Mouse (Mus musculus): ENCODE measurements around the gene Rgs6.

The Rgs6 gene

GRCm38 (mm10) chr12:82588017-82588416 is at the start of gene Rgs6:
Gene Rgs6, plus strand, starts transcription at chr12:82588292.
- DNase-seq (ENCODE audit: extremely low read depth, insufficient read length, low spot score): no peak

DNA sequence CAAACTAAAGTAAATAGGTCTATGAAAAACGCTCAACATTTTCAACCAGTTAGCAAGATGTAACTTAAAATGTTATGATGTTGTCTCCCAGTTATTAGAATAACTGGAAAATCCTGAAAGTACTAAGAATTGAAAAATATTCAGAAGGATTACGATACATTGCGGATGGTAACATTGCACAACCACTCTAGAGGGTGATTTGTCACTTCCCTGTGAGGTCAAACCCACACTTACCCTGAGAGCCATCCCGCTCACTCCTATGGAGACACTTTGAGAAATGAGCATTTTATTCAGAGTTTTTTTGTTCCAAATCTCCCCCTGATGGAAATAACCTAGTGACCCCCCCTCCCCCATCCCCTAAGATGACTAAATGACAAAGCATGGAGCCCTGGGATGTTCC is 41.0 kb upstream of the Rgs6 start:
- DNase-seq (ENCODE audit: extremely low read depth, insufficient read length, low spot score): no peak

GRCm38 (mm10) chr12:82549228-82549627 is 38.9 kb upstream of the Rgs6 start:
- no peak for DNase-seq (ENCODE audit: extremely low read depth, insufficient read length, low spot score)

DNA sequence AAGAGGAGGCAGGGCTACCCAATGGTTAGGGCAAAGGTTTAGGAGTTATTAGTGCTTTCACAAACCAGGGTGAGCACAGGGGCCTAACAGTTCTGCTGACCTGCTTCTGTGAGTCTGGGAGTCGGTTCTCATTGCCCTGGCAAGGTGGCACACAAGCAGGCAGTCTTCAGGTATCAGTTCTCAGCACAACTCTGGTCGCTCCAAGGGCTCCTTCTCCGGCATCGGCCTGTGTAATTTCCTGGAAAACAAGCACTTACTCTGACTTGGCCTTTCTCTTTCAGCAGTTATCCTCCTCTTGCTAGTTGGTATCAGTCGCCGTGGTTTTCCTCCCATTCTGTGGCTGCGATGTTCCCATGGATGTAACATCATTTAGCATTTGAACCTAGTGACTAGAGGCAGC is 38.0 kb upstream of the Rgs6 start:
- no peak for DNase-seq (ENCODE audit: extremely low read depth, insufficient read length, low spot score)

DNA sequence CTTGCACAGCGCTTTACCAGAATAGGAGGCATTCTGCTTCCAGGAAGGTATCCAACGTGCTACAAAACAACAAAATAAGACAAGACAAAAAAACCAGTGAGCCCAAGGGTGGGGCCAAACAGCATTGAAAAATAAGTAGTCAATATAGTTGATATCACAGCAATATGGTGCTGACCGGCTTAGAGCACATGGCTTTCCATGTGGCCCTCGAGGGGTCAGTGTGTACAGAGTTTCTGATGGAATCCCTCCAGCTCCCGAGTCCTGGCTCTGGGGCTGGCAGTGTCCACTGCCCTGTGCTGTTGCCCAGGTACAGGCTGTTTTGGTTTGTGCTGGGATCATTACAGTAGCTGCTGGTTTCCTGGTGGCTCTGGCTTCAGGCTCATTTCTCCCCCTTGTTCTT is 35.7 kb upstream of the Rgs6 start:
- DNase-seq (ENCODE audit: extremely low read depth, insufficient read length, low spot score): no peak

- no peak for DNase-seq (ENCODE audit: extremely low read depth, insufficient read length, low spot score)
Observed at GRCm38 (mm10) chr12:82562916-82563315, 25.2 kb upstream of the Rgs6 start.

GRCm38 (mm10) chr12:82568370-82568769 is 19.7 kb upstream of the Rgs6 start:
- DNase-seq (ENCODE audit: extremely low read depth, insufficient read length, low spot score): no peak

- no peak for DNase-seq (ENCODE audit: extremely low read depth, insufficient read length, low spot score)
Observed at GRCm38 (mm10) chr12:82572706-82573105, 15.4 kb upstream of the Rgs6 start.

- no peak for DNase-seq (ENCODE audit: extremely low read depth, insufficient read length, low spot score)
Observed at GRCm38 (mm10) chr12:82586592-82586991, 1.5 kb upstream of the Rgs6 start.

DNA sequence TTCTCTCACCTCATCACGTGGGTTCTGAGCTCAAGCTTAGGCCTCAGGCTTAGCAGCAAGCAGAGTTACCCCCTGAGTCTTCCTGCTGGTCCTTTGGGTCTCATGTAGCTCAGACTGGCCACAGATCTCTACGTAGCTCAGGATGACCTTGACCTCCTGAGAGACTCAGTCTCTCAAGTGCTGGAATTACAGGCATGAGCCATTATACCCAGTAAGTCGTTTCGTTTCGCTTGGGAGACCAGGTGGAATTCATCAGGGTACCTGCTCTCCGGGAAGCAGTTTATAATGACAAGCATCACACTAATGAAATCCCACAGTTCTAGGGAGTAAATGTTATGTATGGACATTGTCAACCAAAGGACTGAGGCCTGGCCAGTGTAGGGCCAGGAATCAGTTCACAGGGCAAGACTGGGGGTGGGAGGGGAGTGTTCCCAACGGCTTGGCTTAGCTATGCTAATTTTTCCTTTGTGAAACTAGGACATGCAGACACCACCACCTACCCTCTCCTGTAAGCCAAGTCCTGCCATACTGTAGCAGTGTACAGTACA is 670 bp upstream of the Rgs6 start:
- no peak for DNase-seq (ENCODE audit: extremely low read depth, insufficient read length, low spot score)

DNA sequence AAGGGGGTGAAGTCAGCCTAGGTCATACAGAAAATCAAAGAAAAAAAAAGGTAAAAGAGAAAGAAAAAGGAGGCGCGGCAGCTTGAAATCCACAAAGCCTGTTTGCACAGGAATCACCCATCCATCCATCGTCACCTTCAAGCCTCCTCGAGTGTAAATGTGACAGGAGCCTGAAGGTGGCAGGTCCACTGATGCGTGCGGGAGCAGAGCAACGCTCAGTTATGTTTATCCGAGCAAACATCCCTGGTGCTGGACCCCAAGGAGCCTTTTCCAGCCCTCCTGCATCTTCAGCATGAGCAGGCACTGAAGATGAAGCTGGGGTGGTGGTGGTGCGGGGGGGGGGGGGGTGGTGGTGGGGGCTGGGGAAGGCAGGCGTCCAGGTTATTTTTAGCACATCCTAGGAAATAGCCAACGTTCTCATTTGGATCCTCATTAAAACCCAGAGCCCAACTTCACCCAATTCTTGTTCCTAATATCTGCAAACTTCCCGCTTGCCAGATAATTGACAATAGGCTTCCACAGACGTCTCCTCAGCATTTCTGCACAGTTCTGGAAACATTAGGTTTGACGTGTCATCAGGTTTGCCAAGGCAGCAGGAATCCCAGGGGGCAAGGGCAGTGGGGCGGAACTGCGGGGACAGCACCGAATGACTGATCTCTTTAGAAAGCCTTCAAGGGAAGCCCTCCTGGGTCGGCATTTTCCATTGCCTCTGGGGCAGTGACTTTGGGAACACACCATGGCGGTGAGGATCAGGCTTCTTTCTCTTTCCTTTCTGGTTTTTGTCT is 946 bp downstream of the Rgs6 start:
- DNase-seq (ENCODE audit: extremely low read depth, insufficient read length, low spot score): no peak

GRCm38 (mm10) chr12:82599011-82599410 is 10.9 kb downstream of the Rgs6 start:
- no peak for DNase-seq (ENCODE audit: extremely low read depth, insufficient read length, low spot score)

DNA sequence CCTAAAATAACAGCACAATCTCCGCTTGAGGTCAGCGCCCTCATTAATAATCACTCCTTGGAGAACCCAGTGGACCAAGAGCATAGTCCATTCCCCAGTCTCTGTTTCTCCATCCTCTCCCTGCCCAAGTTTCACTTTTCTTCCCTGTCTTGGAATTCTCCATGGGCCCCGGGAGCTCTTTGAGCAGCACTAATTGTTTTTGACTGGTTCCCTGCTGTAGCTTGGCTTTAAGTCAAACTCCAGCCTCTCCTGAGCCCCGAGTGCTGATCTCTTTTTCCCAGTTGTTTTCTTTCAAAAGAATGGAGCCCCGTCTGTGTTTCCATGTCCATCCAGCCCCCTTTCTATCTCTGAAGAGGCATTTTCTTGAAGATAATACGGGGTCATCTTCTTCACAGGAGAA is 12.3 kb downstream of the Rgs6 start:
- DNase-seq (ENCODE audit: extremely low read depth, insufficient read length, low spot score): no peak

DNA sequence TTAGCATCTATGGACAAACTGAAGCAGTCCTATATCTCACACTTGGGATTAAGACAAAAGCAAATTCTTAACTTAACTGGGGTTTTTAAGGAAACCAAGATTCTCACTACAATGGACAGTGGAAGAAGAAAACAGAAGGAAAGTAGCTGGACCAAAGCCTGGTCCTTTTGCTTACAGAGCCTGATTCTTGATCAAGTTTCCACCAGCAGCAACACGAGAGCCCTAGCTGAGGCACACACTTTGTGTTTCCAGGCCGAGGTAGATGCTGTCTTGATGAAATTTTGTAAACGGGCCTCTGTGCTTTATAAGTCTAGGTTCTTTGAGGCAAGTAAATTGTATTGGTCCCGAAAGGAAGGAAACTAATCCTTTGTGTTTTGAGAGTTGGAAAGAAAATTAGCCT is 14.7 kb downstream of the Rgs6 start:
- DNase-seq (ENCODE audit: extremely low read depth, insufficient read length, low spot score): no peak

DNA sequence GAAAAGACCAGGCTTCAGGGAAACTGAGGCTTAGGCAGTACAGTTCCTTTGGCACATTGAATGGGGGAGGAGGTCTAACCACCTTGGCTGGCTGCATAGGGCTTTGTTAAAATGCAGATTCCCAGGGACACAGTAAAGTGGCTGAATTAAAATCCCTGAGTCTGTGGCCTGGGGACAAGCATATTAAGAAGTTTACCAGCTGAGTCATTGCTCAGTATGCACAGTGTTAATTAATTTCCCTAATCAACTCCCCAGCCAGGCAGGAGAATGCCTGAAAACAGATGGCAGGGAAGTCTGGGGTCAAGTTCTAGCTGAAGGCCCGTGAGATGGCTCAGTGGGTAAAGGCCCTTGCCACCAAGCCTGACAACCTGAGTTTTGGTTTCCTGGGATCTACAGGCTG is 15.2 kb downstream of the Rgs6 start:
- no peak for DNase-seq (ENCODE audit: extremely low read depth, insufficient read length, low spot score)

GRCm38 (mm10) chr12:82603979-82604378 is 15.9 kb downstream of the Rgs6 start:
- no peak for DNase-seq (ENCODE audit: extremely low read depth, insufficient read length, low spot score)

DNA sequence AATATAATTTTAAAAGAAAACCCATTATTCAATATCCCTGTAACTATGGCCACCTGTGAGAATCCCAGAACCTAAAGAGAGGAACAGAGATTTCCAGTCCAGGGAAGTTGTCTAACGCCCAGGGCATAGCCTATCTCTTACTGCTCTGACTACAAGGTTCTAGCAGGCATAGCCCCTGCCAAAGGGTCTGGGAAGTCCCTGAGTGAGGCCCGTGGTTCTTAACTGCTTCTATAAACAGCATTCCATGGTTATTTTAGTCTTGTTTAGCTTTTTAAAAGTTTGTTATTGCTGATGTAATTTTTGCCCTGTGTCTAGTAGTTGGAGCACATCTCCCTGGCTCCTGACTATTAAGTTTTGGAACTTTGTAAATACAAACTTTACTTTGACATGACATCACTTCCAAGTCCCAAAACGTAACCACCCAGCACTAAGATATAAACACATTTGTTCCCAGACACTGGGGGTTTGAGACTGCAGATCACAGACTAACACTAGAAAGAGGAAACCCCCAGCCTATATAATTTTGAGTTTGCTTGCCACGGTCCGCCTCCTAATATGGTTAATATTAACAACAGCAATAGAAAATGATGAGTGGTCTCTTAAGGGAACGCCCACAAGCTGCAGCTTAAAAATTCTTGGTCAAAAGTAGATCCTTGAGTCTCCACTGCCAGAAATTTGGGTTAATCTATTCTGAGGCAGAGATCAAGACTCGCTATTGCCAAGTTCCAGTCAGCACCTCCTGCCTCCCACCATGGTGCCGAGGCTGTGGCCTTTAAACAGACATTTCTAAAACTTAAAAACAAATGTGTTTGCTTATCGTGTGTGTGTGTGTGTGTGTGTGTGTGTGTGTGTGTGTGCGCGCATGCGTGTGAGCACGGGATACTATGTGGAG is 24.9 kb downstream of the Rgs6 start:
- no peak for DNase-seq (ENCODE audit: extremely low read depth, insufficient read length, low spot score)

DNA sequence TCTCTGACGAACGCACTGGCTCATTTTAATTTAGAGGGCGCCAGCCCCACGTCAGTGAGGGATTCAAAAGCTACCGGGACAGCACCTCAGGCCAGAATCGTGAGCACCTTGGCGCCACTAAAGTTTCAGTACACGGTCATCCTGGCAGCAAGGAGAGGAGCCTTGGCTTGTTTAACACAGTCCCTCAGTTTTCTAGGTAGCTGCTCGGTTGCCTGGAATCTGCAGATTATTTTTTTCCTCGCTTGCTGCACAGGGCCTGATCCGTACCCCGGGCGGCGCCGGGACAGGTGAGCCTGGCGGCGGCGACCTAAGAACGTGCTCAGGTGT is 28.4 kb downstream of the Rgs6 start:
- no peak for DNase-seq (ENCODE audit: extremely low read depth, insufficient read length, low spot score)

DNA sequence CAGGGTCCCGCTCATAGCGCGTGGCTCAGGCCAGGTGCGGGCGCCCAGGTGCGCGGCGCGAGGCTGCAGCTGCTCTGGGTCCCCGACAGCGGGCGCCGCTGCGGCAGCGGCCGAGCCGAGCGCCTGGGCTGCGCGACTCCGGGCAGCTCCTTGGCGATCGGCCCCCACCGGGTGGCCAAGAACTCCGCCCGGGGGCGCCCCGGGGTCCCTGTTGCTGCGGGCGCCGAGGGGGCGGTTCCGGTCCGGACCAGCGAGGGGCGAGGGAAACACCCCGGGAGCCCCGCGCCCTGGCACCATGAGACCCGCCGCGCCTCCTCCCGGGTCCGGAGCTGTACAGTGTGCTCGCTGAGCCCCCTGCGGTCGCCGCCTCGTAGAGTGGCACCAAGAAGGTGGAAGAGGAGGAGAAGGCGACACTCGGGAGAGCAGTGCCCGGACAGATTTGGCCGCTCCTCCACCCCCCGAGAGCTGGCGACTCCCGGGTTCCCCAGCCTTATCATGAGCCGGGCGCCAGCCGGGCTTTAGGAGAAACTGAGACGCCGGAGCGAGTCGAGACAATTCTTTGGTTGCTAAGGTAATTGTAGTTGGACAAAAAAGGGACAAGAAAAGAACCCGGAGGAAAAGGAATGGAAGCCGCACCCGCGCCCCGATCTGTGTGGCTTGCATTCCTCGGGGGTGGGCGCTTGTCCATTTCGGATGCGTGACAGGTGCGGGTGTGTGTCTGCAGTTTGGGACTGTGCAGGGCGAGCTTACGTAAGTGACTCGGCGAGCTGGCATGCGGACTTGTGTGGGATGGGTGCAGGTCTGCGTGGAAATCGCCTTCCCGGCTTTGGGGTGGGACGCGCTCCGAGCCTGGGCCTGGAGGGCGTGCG is 29.0 kb downstream of the Rgs6 start:
- peak; percentile 3 for DNase-seq (ENCODE audit: extremely low read depth, insufficient read length, low spot score)

DNA sequence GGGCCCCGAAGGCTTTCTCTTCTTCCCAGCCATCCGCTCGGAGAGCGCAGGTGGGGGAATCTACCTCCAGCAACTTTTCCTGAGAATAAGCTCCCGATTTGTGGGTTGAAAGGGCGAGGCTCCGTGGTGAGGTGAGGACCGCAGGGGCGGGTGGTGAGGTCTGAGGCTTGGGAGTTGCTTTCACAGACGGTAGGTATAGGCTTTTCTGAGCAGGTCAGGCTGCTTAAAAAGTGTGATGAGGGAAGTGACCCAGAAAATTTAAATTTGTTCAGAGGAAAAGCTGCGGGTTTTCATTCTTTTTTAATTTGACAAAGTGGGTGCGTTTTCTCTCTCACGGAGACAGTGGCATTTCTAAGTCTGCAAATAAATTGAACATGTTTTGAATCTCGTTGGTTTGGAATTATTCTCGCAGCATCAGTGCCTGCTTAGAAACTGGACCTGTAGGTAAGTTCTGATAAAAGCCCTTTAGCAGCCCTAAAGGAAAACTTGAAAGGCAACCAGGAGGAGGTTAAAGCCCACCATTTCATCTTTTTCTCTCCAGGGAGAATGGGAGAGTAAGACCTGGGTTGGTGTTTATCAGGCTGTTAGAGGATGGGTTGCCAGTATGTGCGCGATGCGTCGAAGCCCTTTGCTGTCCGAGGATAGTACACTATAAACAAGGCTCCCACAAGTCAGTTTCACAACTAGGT is 29.7 kb downstream of the Rgs6 start:
- no peak for DNase-seq (ENCODE audit: extremely low read depth, insufficient read length, low spot score)
